Mouse (Mus musculus) kidney, adult 18-20 months (tissue): ENCODE measurements at regions not wholly inside any gene's neighbourhood (a gene's known extent, or its start where the extent isn't known, plus 50 kb on each side); places are given as distances from the start of the nearest gene placed in this dataset.

Source experiments
- DNase-seq: peaks from one replicate; pipeline ENCODE4 v3.0.0; 2021

DNA sequence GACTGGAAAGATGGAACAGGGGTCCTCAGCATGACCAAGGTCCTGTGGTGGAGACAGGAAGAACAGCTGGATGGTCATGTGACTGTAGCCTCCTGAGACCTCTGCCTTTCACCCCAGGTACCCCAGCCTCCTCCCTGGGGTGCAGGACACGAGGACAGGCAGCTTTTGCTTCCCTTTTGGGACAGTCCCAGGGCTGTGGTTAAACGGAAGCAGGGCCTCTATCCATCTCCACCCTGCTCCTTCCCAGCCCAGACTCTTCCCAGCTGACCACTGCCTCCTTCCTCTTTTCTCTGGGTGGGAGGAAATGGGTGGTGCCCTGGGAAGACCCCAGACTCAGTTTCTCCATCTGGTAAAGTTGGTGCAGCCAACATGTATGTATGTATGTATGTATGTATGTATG is 62.0 kb upstream of the Tmem189 start:
- DNase-seq = no peak

GRCm38 (mm10) chr2:167748297-167748696 is 58.7 kb upstream of the Tmem189 start:
- DNase-seq = no peak

- no peak for DNase-seq
Observed at GRCm38 (mm10) chr2:167747164-167747843, 57.7 kb upstream of the Tmem189 start.

DNA sequence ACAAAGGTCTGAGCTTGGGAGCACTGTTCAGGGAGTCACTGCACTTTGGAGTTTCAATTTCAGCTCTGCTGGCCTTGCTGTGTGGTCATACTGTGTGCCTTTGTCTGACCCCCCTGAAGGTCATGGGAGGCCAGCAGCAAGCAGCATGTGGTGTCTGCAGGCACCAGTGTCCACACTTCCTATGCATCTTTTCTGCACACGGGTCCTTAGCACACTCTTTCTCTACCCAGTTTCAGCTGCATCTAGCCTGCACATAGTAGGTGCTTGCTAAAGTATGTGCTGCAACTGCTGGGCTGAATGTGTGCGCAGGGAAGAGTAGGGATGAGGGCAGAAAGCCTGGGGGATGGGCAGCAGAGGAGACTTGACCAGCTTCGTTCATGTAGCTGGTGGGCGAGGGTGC is 56.7 kb upstream of the Tmem189 start:
- DNase-seq = no peak

DNA sequence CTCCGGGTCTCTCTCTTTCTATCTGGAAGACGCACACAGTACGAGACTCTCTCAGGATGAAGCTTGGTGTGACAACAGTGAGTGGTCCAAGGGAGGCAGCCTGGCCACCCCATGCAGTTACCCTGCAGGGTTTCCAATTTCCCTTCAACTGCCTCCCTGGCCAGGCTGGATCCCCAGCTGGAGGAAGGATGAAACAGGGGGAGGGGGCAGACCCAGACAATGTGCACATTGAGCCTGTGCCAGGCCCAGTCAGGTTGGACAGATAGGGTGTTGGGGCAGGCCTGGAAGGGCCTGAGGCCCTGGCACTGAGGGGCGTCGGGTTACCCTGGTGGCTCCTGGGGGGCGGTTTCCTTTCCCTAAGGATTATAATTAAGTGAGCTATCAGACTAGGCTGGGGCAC is 55.8 kb upstream of the Tmem189 start:
- no peak for DNase-seq

DNA sequence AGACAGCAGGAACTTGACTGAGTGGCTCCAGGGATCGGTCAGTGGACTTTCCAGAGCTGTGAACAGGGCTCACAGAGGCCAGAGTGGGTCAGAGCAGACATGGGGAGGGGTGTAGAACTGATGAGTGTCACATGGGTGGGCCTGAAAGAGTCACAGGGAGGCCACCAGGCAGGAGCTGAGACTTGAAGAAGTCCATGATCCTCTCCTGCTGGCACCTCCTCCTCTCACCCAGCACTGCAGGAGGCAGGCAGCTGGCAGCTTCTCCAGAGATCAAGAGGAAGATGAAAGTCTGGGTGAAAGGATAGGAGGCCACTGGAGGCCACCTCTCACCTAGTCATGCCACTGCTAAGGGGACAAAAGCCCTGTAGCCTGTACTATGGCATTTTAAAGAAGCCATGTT is 54.5 kb upstream of the Tmem189 start:
- DNase-seq = no peak

- no peak for DNase-seq
Observed at GRCm38 (mm10) chr2:167742479-167742878, 52.9 kb upstream of the Tmem189 start.

DNA sequence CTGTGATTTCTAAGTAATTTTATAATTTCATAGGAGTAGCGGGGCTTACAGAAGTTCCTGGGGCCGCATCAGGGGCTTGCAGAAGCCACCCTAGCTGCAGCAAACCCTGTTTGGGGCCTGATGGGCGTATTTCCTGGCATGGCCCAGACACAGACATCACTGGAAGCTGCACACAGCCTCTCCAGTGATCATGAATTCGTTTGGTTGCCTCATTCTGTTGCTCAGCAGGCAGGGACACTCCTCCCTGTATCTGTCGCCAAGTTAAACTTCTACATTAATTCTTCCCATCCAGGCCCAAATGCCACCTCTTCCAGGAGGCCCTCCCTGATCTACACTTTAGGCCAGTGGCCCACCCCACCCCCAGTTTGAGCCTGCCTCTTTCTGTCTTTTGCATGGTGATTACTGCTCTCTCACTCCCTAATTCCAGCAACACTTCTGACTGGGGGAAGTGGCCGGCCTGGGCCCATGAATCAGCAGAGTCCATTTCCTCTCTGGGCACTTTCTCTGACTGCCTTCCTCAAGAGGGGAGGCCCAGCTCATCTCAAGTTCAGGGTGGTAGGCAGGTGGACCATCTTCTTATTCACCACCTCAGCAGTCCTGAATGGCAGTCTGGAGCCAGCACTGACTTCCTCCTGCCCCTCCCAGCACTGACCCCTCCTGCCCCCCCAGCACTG is 51.0 kb upstream of the Tmem189 start:
- no peak for DNase-seq
